In the genomic region with DNA sequence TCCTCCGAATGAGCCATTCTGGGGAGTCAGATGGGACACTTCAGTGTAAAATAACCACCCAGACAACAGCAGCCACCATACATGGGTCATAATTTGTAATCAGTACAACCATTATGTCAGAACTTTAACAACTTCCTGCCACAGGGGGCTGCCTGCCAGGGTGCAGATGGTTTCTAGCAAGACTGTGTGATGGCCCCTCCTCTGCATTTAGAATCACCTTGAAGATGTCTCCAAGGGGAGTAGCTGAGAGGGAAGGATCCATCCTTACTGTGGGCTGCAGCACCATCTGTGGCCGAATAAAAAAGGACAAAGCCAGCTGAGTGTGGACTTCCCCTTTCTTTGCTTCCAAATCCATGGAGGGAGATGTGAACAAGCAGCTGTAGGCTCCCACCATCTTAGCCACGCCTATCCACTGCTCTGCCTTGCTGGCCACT, we compare ENCODE assay signal across 8 mouse cellular contexts. TPM values are rescaled to one million over a fixed set of nuclear protein-coding genes. Genes with fewer than 3 reads are reported as not detected.
A peak's percentile ranks its signal among the peaks of the same experiment; 100 is the strongest.
DNase-seq lines count a peak whose midpoint lies in the region; ATAC-seq and TF ChIP-seq lines count a peak whose summit lies in the region.

No protein-coding gene starts in this region.

- peaks cover 12% of the 10 kb centered on the region for H3K4me1 ChIP-seq in hindbrain, embryonic 15.5 days (replicated peaks)
- peaks cover 10% of the 10 kb centered on the region; the same call in 1 of the 2 replicates for H3K4me1 ChIP-seq in hindbrain, embryonic 12.5 days
- H3K4me1 ChIP-seq in spleen, adult 2 months (ENCODE audit: control insufficient read depth, insufficient read depth, insufficient read length), result peaks cover 12% of the 10 kb centered on the region; the same call in 1 of the 2 replicates
- H3K4me1 ChIP-seq in intestine, embryonic 14.5 days (replicated peaks; ENCODE audit: control insufficient read depth, insufficient read depth, low read length), result peaks cover 26% of the 10 kb centered on the region
- H3K4me1 ChIP-seq in forebrain, embryonic 16.5 days (replicated peaks; ENCODE audit: control insufficient read depth, insufficient read depth, low read length), result peaks cover 8% of the 10 kb centered on the region

- TF ChIP-seq CTCF in spleen, adult 2 months (IDR thresholded peaks at IDR 0.05; ENCODE audit: extremely low read depth, insufficient read depth, insufficient read length, insufficient replicate concordance), result no peak

- H3K27ac ChIP-seq in hindbrain, embryonic 15.5 days (replicated peaks), result no peak overlapping the region; the same call in 1 of the 2 replicates
- H3K27ac ChIP-seq in hindbrain, embryonic 12.5 days, result no peak overlapping the region
- H3K27ac ChIP-seq in spleen, adult 2 months (ENCODE audit: insufficient read depth, low read length), result peak overlapping the region; percentile 10; the same call in 1 of the 2 replicates
- H3K27ac ChIP-seq in intestine, embryonic 14.5 days (ENCODE audit: low read depth), result peak overlapping the region; percentile 65; the same call in 1 of the 2 replicates
- H3K27ac ChIP-seq in forebrain, embryonic 16.5 days (ENCODE audit: low read length), result no peak overlapping the region

- H3K4me2 ChIP-seq in hindbrain, embryonic 15.5 days, result peak overlapping the region; percentile 9; the same call in 1 of the 2 replicates
- H3K4me2 ChIP-seq in hindbrain, embryonic 12.5 days (replicated peaks), result no peak overlapping the region
- H3K4me2 ChIP-seq in intestine, embryonic 14.5 days (ENCODE audit: low read length), result peak overlapping the region; percentile 34
- H3K4me2 ChIP-seq in forebrain, embryonic 16.5 days (ENCODE audit: low read length), result no peak overlapping the region

- no peaks in the 10 kb centered on the region for H3K27me3 ChIP-seq in hindbrain, embryonic 15.5 days
- no peaks in the 10 kb centered on the region for H3K27me3 ChIP-seq in hindbrain, embryonic 12.5 days
- no peaks in the 10 kb centered on the region for H3K27me3 ChIP-seq in spleen, adult 2 months (ENCODE audit: control insufficient read depth, insufficient read depth, low read length)
- H3K27me3 ChIP-seq in intestine, embryonic 14.5 days (replicated peaks; ENCODE audit: control insufficient read depth, insufficient read depth, low read length), result no peaks in the 10 kb centered on the region
- H3K27me3 ChIP-seq in forebrain, embryonic 16.5 days (replicated peaks; ENCODE audit: control insufficient read depth, insufficient read depth, low read length), result no peaks in the 10 kb centered on the region

- no peak for DNase-seq in spleen, adult 2 months (ENCODE audit: low read depth in 1 of 2, low spot score in 2 of 2)
- no peak for DNase-seq in spleen, postnatal 14 days (ENCODE audit: low spot score in 2 of 2)
- peak; percentile 63 for DNase-seq in intestine, embryonic 14.5 days (ENCODE audit: low spot score)
- no peak for DNase-seq in cerebellum, adult 9-10 months
- DNase-seq in adipocyte (ENCODE audit: low spot score), result no peak

- H3K4me3 ChIP-seq in hindbrain, embryonic 15.5 days, result no peak overlapping the region
- H3K4me3 ChIP-seq in hindbrain, embryonic 12.5 days, result no peak overlapping the region
- no peak overlapping the region for H3K4me3 ChIP-seq in spleen, adult 2 months (ENCODE audit: extremely low read depth, insufficient read depth, insufficient read length)
- no peak overlapping the region for H3K4me3 ChIP-seq in intestine, embryonic 14.5 days (ENCODE audit: low read depth, low read length)
- H3K4me3 ChIP-seq in forebrain, embryonic 16.5 days (replicated peaks; ENCODE audit: low read length), result no peak overlapping the region

- WGBS in hindbrain, embryonic 15.5 days, result 61% methylated on average over 3 of the region's 3 CpGs
- 66% methylated on average over 3 of the region's 3 CpGs for WGBS in hindbrain, embryonic 12.5 days
- 27% methylated on average over 3 of the region's 3 CpGs for WGBS in spleen, adult 2 months
- 38% methylated on average over 3 of the region's 3 CpGs for WGBS in intestine, embryonic 14.5 days
- 75% methylated on average over 3 of the region's 3 CpGs for WGBS in forebrain, embryonic 16.5 days

- no peaks in the 10 kb centered on the region for H3K9me3 ChIP-seq in hindbrain, embryonic 15.5 days
- no peaks in the 10 kb centered on the region for H3K9me3 ChIP-seq in hindbrain, embryonic 12.5 days (replicated peaks)
- no peaks in the 10 kb centered on the region for H3K9me3 ChIP-seq in intestine, embryonic 14.5 days (ENCODE audit: control insufficient read depth, low read length)
- no peaks in the 10 kb centered on the region for H3K9me3 ChIP-seq in forebrain, embryonic 16.5 days (ENCODE audit: control insufficient read depth, low read length)

- no peak for TF ChIP-seq POLR2A in spleen, adult 2 months (IDR thresholded peaks at IDR 0.05; ENCODE audit: low read depth, low read length)

- H3K9ac ChIP-seq in hindbrain, embryonic 15.5 days, result no peak overlapping the region
- H3K9ac ChIP-seq in hindbrain, embryonic 12.5 days, result no peak overlapping the region
- H3K9ac ChIP-seq in intestine, embryonic 14.5 days (ENCODE audit: low read length), result no peak overlapping the region
- no peak overlapping the region for H3K9ac ChIP-seq in forebrain, embryonic 16.5 days (replicated peaks; ENCODE audit: low read depth, low read length)

- no peaks in the 10 kb centered on the region for H3K36me3 ChIP-seq in hindbrain, embryonic 15.5 days
- H3K36me3 ChIP-seq in hindbrain, embryonic 12.5 days, result no peaks in the 10 kb centered on the region
- peaks cover 34% of the 10 kb centered on the region for H3K36me3 ChIP-seq in spleen, adult 2 months (ENCODE audit: control insufficient read depth, insufficient read depth, low read length)
- peaks cover 15% of the 10 kb centered on the region for H3K36me3 ChIP-seq in intestine, embryonic 14.5 days (ENCODE audit: control insufficient read depth, insufficient read depth, low read length)
- no peaks in the 10 kb centered on the region for H3K36me3 ChIP-seq in forebrain, embryonic 16.5 days (ENCODE audit: control insufficient read depth, insufficient read depth)

- ATAC-seq in hindbrain, embryonic 15.5 days (ENCODE audit: low FRiP score, low read depth), result no peak
- ATAC-seq in hindbrain, embryonic 12.5 days (ENCODE audit: low FRiP score), result no peak
- ATAC-seq in intestine, embryonic 14.5 days (replicated peaks; ENCODE audit: low FRiP score, low TSS enrichment, low read depth), result peak; percentile 40; the same call in 1 of the 2 replicates
- no peak for ATAC-seq in forebrain, embryonic 16.5 days

RNA-seq across cellular contexts. Expression of gene Traf5, which starts 21.7 kb away (rescaled TPM):
- polyA plus RNA-seq in hindbrain, embryonic 15.5 days (2015; fragmentation: Nextera tagmentation; extraction: Ambion mirVana), result 1.7 and 3.3 TPM in 2 replicates
- polyA plus RNA-seq in hindbrain, embryonic 12.5 days (2016; fragmentation: Nextera tagmentation; extraction: Ambion mirVana), result 4.1 and 5.3 TPM in 2 replicates
- polyA plus RNA-seq in spleen, adult 2 months (2012; rRNA removed), result 31.0 and 32.2 TPM in 2 replicates
- polyA plus RNA-seq in intestine, embryonic 14.5 days (2014; fragmentation: Nextera tagmentation; extraction: Ambion mirVana), result 21.3 and 26.0 TPM in 2 replicates
- polyA plus RNA-seq in forebrain, embryonic 16.5 days (2015; fragmentation: Nextera tagmentation; extraction: Ambion mirVana), result 3.1 and 3.6 TPM in 2 replicates

Comparison
In these comparisons a context has a peak if more than half of its experiments do, and no peak if none do; other contexts are left out.
1. H3K4me2 ChIP-seq: peak in hindbrain, embryonic 15.5 days (single experiment) and intestine, embryonic 14.5 days (single experiment); none in hindbrain, embryonic 12.5 days (single experiment) and forebrain, embryonic 16.5 days (single experiment).
2. H3K27ac ChIP-seq: peak in spleen, adult 2 months (single experiment) and intestine, embryonic 14.5 days (single experiment); none in hindbrain, embryonic 15.5 days (single experiment), hindbrain, embryonic 12.5 days (single experiment) and forebrain, embryonic 16.5 days (single experiment).